ENCODE assay signal across 8 mouse cellular contexts in the genomic region with DNA sequence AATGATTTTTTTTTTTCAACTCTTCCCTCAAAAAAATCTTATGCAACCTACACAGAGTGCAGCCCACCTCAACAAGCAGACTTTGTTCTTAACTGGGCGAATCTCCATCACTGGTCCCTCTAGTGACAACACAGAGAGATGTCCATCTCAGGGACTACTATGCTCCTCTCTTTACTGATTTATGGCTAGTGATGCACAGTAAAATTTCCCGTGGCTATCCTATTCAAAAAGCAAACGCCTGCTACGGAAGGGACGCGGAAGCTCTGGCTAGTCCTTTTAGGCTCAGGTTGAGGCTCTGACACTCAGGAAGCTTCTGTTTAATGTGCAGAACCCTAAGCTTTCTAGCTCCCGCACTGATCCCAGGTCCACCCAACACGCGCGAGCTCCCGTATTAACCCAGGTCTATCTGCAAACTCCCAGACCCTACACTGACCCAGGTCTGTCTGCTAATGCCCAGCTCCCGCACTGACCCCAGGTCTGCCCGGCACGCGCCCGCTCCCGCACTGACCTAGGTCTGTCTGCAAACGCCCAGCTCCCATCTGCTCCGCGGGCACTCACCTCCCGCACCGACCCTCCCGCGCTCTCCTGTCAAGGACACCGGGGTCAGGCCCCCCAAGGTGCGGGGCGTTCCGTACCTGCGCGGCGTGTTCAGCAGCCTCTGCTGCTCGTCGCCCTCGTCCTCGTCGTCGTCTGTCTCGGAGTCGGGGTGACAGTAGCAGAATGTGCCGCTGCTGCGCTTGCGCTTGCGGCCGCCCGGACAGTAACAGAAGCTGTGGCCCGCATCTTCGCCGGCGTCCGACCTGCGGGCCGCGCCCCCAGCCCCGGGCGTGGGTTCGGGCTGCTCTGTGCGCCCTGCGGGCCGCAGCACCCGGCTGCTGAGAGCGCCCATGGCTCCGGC. TPM values are rescaled to one million over a fixed set of nuclear protein-coding genes. Genes with fewer than 3 reads are reported as not detected.
DNase-seq lines count a peak whose midpoint lies in the region; ATAC-seq and TF ChIP-seq lines count a peak whose summit lies in the region.

No protein-coding gene starts in this region.

- H3K27ac ChIP-seq in layer of hippocampus, adult 2 months: peak overlapping the region; percentile 90
- peak overlapping the region; percentile 66 for H3K27ac ChIP-seq in embryonic facial prominence, embryonic 11.5 days (replicated peaks; ENCODE audit: low read depth, low read length)
- H3K27ac ChIP-seq in stomach, embryonic 16.5 days (ENCODE audit: low read length): peak overlapping the region; percentile 83

- under 1% methylated on average over 55 of the region's 62 CpGs for WGBS in embryonic facial prominence, embryonic 11.5 days
- WGBS in stomach, embryonic 16.5 days: under 1% methylated on average over 62 of the region's 62 CpGs

- no peak for DNase-seq in layer of hippocampus, adult 2 months (ENCODE audit: low spot score in 2 of 2)
- DNase-seq in layer of hippocampus, adult 11-12 months (ENCODE audit: low spot score): no peak
- peak; percentile 11 for DNase-seq in Muller cell, postnatal 12 days (ENCODE audit: inconsistent ontology term)
- DNase-seq in embryonic facial prominence, embryonic 11.5 days (ENCODE audit: low spot score): peak; percentile 26
- peak; percentile 7 to 25 for DNase-seq in heart, adult 9 months (ENCODE audit: low spot score in 2 of 2)
- peak; percentile 15 to 25 for DNase-seq in left cerebral cortex, adult 18-20 months (ENCODE audit: low spot score in 2 of 2)

- peak overlapping the region; percentile 88 for H3K4me3 ChIP-seq in layer of hippocampus, adult 2 months
- peak overlapping the region; percentile 47 for H3K4me3 ChIP-seq in embryonic facial prominence, embryonic 11.5 days (ENCODE audit: low read depth, low read length)
- H3K4me3 ChIP-seq in stomach, embryonic 16.5 days (replicated peaks; ENCODE audit: low read length): peak overlapping the region; percentile 90

- peak; percentile 56 for TF ChIP-seq CTCF in layer of hippocampus, adult 2 months (conservative IDR thresholded peaks at IDR 0.05)

- peak overlapping the region; percentile 76 for H3K9ac ChIP-seq in embryonic facial prominence, embryonic 11.5 days (replicated peaks; ENCODE audit: low read length)
- H3K9ac ChIP-seq in stomach, embryonic 16.5 days (ENCODE audit: low read length): peak overlapping the region; percentile 89

- no peaks in the 10 kb centered on the region for H3K9me3 ChIP-seq in embryonic facial prominence, embryonic 11.5 days (replicated peaks; ENCODE audit: control insufficient read depth, low read length)
- H3K9me3 ChIP-seq in stomach, embryonic 16.5 days (replicated peaks; ENCODE audit: control insufficient read depth, low read length): no peaks in the 10 kb centered on the region

- H3K4me2 ChIP-seq in embryonic facial prominence, embryonic 11.5 days (ENCODE audit: low read depth, low read length): peak overlapping the region; percentile 76
- H3K4me2 ChIP-seq in stomach, embryonic 16.5 days (ENCODE audit: low read depth, low read length): peak overlapping the region; percentile 96

- peak; percentile 70 for ATAC-seq in embryonic facial prominence, embryonic 11.5 days (replicated peaks; ENCODE audit: insufficient number of reproducible peaks, low FRiP score, low TSS enrichment, low read depth)
- ATAC-seq in megakaryocyte-erythroid progenitor cell, adult 5-6 weeks (replicated peaks; ENCODE audit: low FRiP score, low TSS enrichment, poor library complexity, severe bottlenecking): 0 out of 2 replicates have a peak, but pooled peaks have one; percentile 17
- ATAC-seq in stomach, embryonic 16.5 days (ENCODE audit: insufficient read depth, low FRiP score): peak; percentile 31

- no peaks in the 10 kb centered on the region for H3K27me3 ChIP-seq in embryonic facial prominence, embryonic 11.5 days (ENCODE audit: control insufficient read depth, insufficient read depth, low read length)
- no peaks in the 10 kb centered on the region for H3K27me3 ChIP-seq in stomach, embryonic 16.5 days (ENCODE audit: control insufficient read depth, insufficient read depth, low read length)

- no peaks in the 10 kb centered on the region for H3K4me1 ChIP-seq in embryonic facial prominence, embryonic 11.5 days (ENCODE audit: control insufficient read depth, insufficient read depth, low read length)
- peaks cover 3% of the 10 kb centered on the region; the same call in 1 of the 2 replicates for H3K4me1 ChIP-seq in stomach, embryonic 16.5 days (ENCODE audit: control insufficient read depth, insufficient read depth, low read length)

- no peaks in the 10 kb centered on the region for H3K36me3 ChIP-seq in embryonic facial prominence, embryonic 11.5 days (replicated peaks; ENCODE audit: control insufficient read depth, insufficient read depth, low read depth, low read length)
- no peaks in the 10 kb centered on the region for H3K36me3 ChIP-seq in stomach, embryonic 16.5 days (ENCODE audit: control insufficient read depth, insufficient read depth, low read length)

RNA-seq across cellular contexts. Expression of gene Gmcl1, which starts 0.7 kb away (rescaled TPM):
- 10 to 100 TPM; 28.3 to 31.5 TPM for total RNA-seq in layer of hippocampus, adult 2 months (2021)
- 49.3 and 57.4 TPM in 2 replicates for polyA plus RNA-seq in embryonic facial prominence, embryonic 11.5 days (2014; fragmentation: Nextera tagmentation; extraction: Ambion mirVana)
- 10 to 100 TPM; 30.4 to 30.6 TPM for total RNA-seq in left cerebral cortex, adult 18-20 months (2021)
- total RNA-seq in megakaryocyte-erythroid progenitor cell, adult 5-6 weeks (2014; fragmentation: Nextera tagmentation): 18.7 and 28.4 TPM in 2 replicates
- total RNA-seq in megakaryocyte-erythroid progenitor cell, adult 5-6 weeks (2017): 23.4 and 23.7 TPM in 2 replicates
- polyA plus RNA-seq in stomach, embryonic 16.5 days (2015; fragmentation: Nextera tagmentation; extraction: Ambion mirVana): 20.0 and 20.4 TPM in 2 replicates

RNA-seq across cellular contexts. Expression of gene Snrnp27, which starts 48.2 kb away (rescaled TPM):
- 10 to 100 TPM; 60.6 to 60.8 TPM for total RNA-seq in layer of hippocampus, adult 2 months (2021)
- 139 and 148 TPM in 2 replicates for polyA plus RNA-seq in embryonic facial prominence, embryonic 11.5 days (2014; fragmentation: Nextera tagmentation; extraction: Ambion mirVana)
- 10 to 100 TPM; 56.8 to 62.2 TPM for total RNA-seq in left cerebral cortex, adult 18-20 months (2021)
- total RNA-seq in megakaryocyte-erythroid progenitor cell, adult 5-6 weeks (2014; fragmentation: Nextera tagmentation): 75.7 and 89.2 TPM in 2 replicates
- total RNA-seq in megakaryocyte-erythroid progenitor cell, adult 5-6 weeks (2017): 127 and 139 TPM in 2 replicates
- polyA plus RNA-seq in stomach, embryonic 16.5 days (2015; fragmentation: Nextera tagmentation; extraction: Ambion mirVana): 87.3 and 107 TPM in 2 replicates

Comparison
In these comparisons a context has a peak if more than half of its experiments do, and no peak if none do; other contexts are left out.
1. DNase-seq: peak in Muller cell, postnatal 12 days (single experiment), embryonic facial prominence, embryonic 11.5 days (single experiment), heart, adult 9 months (2 of 2) and left cerebral cortex, adult 18-20 months (2 of 2); none in layer of hippocampus, adult 2 months (0 of 2) and layer of hippocampus, adult 11-12 months (single experiment).
2. ATAC-seq: peak in every context shown above with its lines; median percentile 70 in embryonic facial prominence, embryonic 11.5 days; 31 in stomach, embryonic 16.5 days; 17 in megakaryocyte-erythroid progenitor cell, adult 5-6 weeks.
3. Peak in every context shown above with its lines, with median percentiles within 50 percentile points of each other: H3K27ac ChIP-seq and H3K4me3 ChIP-seq.